20 mouse cellular contexts compared by ENCODE assay signal in the genomic region with DNA sequence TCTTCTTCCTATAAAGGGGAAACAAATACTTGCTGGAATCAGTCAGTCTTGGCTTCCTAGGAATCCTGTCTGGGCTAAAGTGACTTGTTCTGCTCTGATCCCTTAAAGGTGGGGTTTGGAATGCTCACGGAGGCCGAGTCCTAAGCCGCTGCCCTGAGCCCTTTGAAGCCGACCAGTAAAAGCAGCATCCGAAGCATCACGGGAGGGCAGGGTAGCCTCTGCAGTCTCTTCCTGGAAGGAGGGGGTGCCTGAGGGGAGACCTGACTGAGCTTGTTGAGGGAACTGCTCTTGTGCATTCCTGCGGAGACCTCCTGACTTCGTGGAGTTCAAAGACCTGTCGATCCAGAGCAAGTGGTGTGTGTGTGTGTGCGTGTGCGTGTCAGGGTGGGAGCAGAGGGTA.
A peak's percentile ranks its signal among the peaks of the same experiment; 100 is the strongest.
DNase-seq lines count a peak whose midpoint lies in the region; ATAC-seq lines count a peak whose summit lies in the region.
"Had no signal": no experiment of that assay in that cellular context is flagged by ENCODE, and none has a peak within 500 bp of the region (broad histone marks: within the 10 kb centered on the region; RNA-seq: fewer than 3 reads in every experiment).

No protein-coding gene starts in this region.

- no peak overlapping the region for H3K27ac ChIP-seq in embryonic facial prominence, embryonic 14.5 days (replicated peaks; ENCODE audit: low read depth, low read length)
- H3K27ac ChIP-seq in heart, embryonic 12.5 days (ENCODE audit: poor library complexity, severe bottlenecking) = no peak overlapping the region
- H3K27ac ChIP-seq: forebrain, embryonic 15.5 days; heart, embryonic 10.5 days; heart, embryonic 15.5 days; hindbrain, embryonic 12.5 days had no signal

- H3K4me3 ChIP-seq in embryonic facial prominence, embryonic 14.5 days (ENCODE audit: low read depth, low read length) = no peak overlapping the region
- no peak overlapping the region for H3K4me3 ChIP-seq in heart, embryonic 12.5 days
- H3K4me3 ChIP-seq: forebrain, embryonic 15.5 days; heart, embryonic 10.5 days; heart, embryonic 15.5 days; hindbrain, embryonic 12.5 days had no signal

- H3K4me1 ChIP-seq in embryonic facial prominence, embryonic 14.5 days (ENCODE audit: control insufficient read depth, insufficient read depth, low read length) = 0 out of 2 replicates have a peak, but pooled peaks cover 11% of the 10 kb centered on the region
- H3K4me1 ChIP-seq in heart, embryonic 12.5 days (replicated peaks) = peaks cover 17% of the 10 kb centered on the region; the same call in 1 of the 2 replicates

- WGBS in embryonic facial prominence, embryonic 14.5 days = 64% methylated on average over 11 of the region's 11 CpGs
- 70% methylated on average over 11 of the region's 11 CpGs for WGBS in heart, embryonic 12.5 days

- DNase-seq in embryo, embryonic 10 days (ENCODE audit: low spot score) = peak; percentile 19
- no peak for DNase-seq in embryo, embryonic 11 days
- DNase-seq in urinary bladder, postnatal 14 days (ENCODE audit: low spot score) = peak; percentile 20
- DNase-seq in urinary bladder, postnatal 10 days (ENCODE audit: low spot score) = no peak
- peak; percentile 42 for DNase-seq in embryonic facial prominence, embryonic 14.5 days (ENCODE audit: low spot score)
- no peak for DNase-seq in right cerebral cortex, postnatal 4 days
- DNase-seq: adrenal gland, adult 2 months; adrenal gland, postnatal 25 days; gastrocnemius, postnatal 10 days; heart, adult 18-20 months; heart, postnatal 14 days had no signal

- H3K4me2 ChIP-seq in embryonic facial prominence, embryonic 14.5 days (ENCODE audit: low read depth, low read length) = no peak overlapping the region
- H3K4me2 ChIP-seq in heart, embryonic 12.5 days = no peak overlapping the region
- H3K4me2 ChIP-seq: forebrain, embryonic 15.5 days; heart, embryonic 15.5 days; hindbrain, embryonic 12.5 days had no signal

- ATAC-seq in embryonic facial prominence, embryonic 14.5 days (ENCODE audit: low read depth) = no peak
- no peak for ATAC-seq in heart, embryonic 12.5 days (ENCODE audit: insufficient number of reproducible peaks, low FRiP score)
- ATAC-seq: forebrain, embryonic 15.5 days; inflammation-experienced regulatory T-cells, adult 6 months; intestine, postnatal 0 days had no signal

- H3K27me3 ChIP-seq in embryonic facial prominence, embryonic 14.5 days (replicated peaks; ENCODE audit: control insufficient read depth, insufficient read depth, low read length) = no peaks in the 10 kb centered on the region
- no peaks in the 10 kb centered on the region for H3K27me3 ChIP-seq in heart, embryonic 12.5 days (replicated peaks)
- H3K27me3 ChIP-seq: CH12.LX; forebrain, embryonic 15.5 days; hindbrain, embryonic 12.5 days had no signal

- no peaks in the 10 kb centered on the region for H3K9me3 ChIP-seq in embryonic facial prominence, embryonic 14.5 days (ENCODE audit: control insufficient read depth, low read length)
- H3K9me3 ChIP-seq in heart, embryonic 12.5 days (replicated peaks) = no peaks in the 10 kb centered on the region
- H3K9me3 ChIP-seq: forebrain, embryonic 15.5 days; heart, embryonic 10.5 days; heart, embryonic 15.5 days; hindbrain, embryonic 12.5 days had no signal

- H3K9ac ChIP-seq in embryonic facial prominence, embryonic 14.5 days (ENCODE audit: low read depth, low read length) = no peak overlapping the region
- H3K9ac ChIP-seq in heart, embryonic 12.5 days = no peak overlapping the region
- H3K9ac ChIP-seq: forebrain, embryonic 15.5 days; heart, embryonic 15.5 days; hindbrain, embryonic 12.5 days had no signal

- H3K36me3 ChIP-seq in embryonic facial prominence, embryonic 14.5 days (ENCODE audit: control insufficient read depth, insufficient read depth, low read length) = peaks cover 14% of the 10 kb centered on the region
- peaks cover 18% of the 10 kb centered on the region for H3K36me3 ChIP-seq in heart, embryonic 12.5 days
- H3K36me3 ChIP-seq: G1E; heart, embryonic 15.5 days had no signal

Comparison
In these comparisons a context has a peak if more than half of its experiments do, and no peak if none do; other contexts are left out.
1. DNase-seq: peak in embryo, embryonic 10 days (single experiment), urinary bladder, postnatal 14 days (single experiment) and embryonic facial prominence, embryonic 14.5 days (single experiment); none in embryo, embryonic 11 days (single experiment), urinary bladder, postnatal 10 days (single experiment) and right cerebral cortex, postnatal 4 days (single experiment).